Mouse (Mus musculus) thymus, postnatal 0 days (tissue): ENCODE measurements around the gene Aip. TPM values are rescaled to one million over a fixed set of nuclear protein-coding genes. Genes with fewer than 3 reads are reported as not detected.

Experiments
- DNase-seq: peaks from one replicate; pipeline ENCODE4 v3.0.0-alpha.2; 2015; ENCODE audit warnings: low spot score
- polyA plus RNA-seq: library from polyadenylated mRNA; unstranded; fragments of >200 nt; fragmentation: Nextera tagmentation; extraction: Ambion mirVana; gene quantifications from 2 replicates; pipeline ENCODE4 v1.2.1, GENCODE M21; 2015

Gene Aip
- polyA plus RNA-seq, 1 experiment from 2014 or later, result 114 TPM

DNA sequence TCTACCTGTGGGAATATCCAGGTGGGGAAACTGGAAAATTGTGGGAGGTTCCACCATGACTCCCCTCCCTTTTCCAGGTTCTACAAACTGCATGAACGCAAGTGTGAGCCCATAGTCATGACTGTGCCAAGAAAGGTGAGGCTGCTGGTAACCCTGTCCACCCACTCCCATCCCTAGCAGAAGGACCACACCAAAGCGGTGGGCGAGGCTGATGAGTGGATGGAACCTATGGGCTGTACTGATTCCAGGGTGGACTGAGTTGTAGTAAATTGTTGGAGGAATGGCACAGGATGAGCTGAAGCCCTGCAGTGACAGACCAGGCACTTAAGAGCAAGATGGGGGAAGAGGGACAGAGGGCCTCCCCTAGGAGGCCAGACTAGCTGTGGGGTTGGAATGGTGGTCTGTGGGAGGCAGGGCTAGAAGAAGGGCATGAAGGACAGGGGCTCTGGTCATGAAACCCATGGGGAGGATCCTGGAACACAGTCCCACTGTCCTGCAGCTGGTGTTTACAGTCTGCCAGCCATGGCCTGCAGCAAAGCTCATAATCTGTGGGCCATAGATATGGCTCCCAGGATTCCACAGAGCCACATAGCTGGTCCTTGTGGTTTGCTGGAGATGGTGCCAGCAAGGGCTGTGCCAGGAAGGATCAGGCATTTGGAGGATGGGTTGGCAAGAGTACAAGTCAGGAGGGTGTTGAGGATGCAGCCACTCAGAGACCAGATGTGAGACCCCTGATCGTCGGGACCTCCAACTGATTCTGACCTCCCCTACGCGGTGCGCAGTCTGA lies 27.0 kb upstream of the Aip start:
- no peak for DNase-seq

DNA sequence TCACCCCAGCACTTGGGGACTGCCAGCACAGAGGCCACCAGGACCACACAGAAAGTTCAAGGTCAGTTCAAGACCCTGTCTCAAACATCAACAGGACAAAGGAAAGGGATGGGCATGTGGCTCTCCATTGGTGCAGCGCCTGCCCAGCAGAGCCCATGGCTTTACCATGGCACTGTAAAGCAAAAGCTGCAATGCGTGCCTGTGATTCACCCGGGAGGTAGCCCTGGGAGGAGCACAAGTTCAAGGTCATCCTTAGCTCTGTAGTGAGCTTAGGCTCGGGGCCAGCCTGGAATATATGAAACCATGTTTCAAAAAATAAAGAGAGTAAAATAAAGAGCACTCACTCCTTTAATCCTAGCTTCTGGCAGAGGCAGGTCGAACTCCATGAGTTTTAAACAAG lies 26.2 kb upstream of the Aip start:
- no peak for DNase-seq

- no peak for DNase-seq
Observed at GRCm38 (mm10) chr19:4151488-4151860, 25.8 kb upstream of the Aip start.

DNA sequence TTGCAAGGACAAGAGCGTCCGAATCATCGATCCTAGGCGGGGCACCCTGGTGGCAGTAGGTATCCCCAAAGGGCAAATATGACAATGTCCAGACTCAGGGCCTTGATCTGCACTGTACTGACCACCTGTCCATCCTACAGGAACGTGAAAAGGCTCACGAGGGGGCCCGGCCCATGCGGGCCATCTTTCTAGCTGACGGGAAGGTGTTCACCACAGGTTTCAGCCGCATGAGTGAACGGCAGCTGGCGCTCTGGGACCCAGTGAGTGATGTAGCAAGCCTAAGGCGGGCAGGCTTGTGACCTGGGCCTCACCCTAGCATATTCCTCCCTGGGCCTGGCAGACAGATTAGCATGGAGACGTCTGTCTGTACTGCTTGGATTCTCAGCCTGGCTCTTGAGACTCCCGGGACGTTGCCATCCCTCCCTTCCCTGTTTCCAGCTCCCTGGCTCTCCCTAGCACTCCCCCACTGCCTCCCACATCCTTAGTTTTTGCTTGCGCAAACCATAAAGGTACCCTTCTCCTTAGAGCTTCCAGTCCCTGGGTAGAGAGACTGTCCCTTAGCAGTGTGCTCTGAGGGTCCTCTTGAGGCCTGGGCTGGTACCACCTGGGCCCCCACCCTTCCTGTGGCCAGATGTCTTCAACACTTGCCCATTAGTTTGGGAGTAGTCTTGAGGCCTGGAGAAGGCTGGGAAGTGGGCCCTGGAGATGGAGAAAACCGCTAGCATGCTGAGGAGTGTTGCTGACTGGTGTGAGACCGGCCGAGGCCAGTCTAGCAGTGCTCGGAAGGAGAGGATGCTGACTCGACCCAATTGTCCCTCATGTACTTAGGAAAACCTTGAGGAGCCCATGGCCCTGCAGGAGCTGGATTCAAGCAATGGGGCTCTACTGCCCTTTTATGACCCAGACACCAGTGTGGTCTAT lies 25.2 kb upstream of the Aip start:
- no peak for DNase-seq

DNA sequence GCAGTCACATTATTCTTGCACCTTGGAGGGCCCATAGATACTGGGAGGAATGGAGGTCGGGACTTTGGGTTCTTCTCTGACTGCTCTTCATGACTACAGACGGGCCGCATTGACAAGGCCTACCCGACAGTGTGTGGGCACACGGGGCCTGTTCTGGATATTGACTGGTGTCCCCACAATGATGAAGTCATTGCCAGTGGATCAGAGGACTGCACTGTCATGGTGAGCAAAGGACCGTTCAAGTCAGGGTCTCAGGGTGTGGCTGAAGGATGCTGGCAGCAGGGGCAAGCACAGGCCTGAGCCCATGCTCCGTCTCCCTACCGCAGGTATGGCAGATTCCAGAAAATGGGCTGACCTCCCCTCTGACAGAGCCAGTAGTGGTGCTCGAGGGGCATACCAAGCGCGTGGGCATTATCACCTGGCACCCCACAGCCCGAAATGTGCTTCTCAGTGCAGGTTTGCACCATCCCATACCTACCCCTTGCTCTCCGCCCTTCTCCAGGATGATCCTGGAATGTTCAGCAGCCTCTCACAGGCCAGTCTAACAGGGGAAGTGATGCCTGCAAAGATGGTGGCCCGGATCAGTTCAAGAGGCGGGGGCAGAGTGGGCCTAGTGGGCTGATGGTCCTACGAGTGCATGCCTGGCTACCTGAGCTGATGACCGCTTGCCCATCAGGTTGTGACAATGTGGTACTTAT lies 24.3 kb upstream of the Aip start:
- no peak for DNase-seq

DNA sequence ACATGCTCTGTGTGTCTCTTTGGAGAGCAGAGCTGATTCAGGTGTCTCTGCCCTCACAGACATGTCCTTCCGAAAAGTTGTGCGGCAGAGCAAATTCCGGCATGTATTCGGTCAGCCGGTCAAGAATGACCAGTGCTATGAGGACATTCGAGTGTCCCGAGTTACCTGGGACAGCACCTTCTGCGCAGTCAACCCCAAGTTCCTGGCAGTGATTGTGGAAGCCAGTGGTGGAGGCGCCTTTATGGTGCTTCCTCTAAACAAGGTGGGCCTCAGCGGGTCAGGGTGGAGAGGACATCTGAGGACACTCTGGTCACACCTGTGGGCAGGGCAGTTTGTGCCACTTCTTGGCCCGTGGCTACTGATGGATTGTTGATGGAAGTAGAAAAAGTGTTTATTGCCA lies 23.6 kb upstream of the Aip start:
- no peak for DNase-seq

GRCm38 (mm10) chr19:4148819-4149218 lies 23.2 kb upstream of the Aip start:
- peak; percentile 33 for DNase-seq

- DNase-seq, result peak; percentile 90
Observed at GRCm38 (mm10) chr19:4148491-4148806, 22.8 kb upstream of the Aip start, which contains the start of gene Coro1b. Gene Coro1b, plus strand, starts transcription at chr19:4148619.

DNA sequence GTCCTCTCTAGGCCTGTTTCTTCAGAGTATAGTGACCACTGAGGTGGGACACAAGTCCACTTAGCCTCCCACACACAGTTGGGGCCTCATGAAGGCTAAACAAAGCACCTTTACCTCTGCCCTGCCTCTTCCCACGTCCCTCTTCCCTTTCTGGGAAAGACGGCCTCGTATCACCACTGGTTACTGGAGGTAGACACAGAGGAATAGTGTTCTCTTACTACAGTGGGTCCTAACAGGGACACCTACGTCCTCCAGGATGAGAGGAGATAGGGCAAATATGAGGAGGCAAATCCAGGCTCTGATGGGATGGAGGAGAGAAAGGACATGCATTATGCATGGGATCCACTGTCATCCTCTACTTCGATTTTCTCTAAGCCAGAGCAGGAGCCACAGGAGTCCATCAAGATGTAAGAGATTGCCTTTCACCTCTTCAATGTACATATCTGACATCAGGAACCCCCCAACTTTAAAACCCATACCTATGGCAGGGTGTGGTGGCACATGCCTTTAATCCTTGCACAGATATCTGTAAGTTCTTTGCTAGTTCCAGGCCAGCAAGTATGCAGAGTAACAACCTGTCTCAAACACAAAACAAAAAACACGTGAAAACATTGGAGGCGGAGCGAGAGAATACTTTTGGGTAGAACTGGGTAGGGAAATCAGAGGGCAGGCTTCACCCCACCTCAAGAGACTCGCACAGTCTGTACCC lies 22.3 kb upstream of the Aip start:
- DNase-seq, result no peak

GRCm38 (mm10) chr19:4147022-4147405 lies 21.4 kb upstream of the Aip start:
- DNase-seq, result no peak

- DNase-seq, result no peak
Observed at GRCm38 (mm10) chr19:4146366-4147021, 20.8 kb upstream of the Aip start.

- no peak for DNase-seq
Observed at GRCm38 (mm10) chr19:4145936-4146335, 20.3 kb upstream of the Aip start.

DNA sequence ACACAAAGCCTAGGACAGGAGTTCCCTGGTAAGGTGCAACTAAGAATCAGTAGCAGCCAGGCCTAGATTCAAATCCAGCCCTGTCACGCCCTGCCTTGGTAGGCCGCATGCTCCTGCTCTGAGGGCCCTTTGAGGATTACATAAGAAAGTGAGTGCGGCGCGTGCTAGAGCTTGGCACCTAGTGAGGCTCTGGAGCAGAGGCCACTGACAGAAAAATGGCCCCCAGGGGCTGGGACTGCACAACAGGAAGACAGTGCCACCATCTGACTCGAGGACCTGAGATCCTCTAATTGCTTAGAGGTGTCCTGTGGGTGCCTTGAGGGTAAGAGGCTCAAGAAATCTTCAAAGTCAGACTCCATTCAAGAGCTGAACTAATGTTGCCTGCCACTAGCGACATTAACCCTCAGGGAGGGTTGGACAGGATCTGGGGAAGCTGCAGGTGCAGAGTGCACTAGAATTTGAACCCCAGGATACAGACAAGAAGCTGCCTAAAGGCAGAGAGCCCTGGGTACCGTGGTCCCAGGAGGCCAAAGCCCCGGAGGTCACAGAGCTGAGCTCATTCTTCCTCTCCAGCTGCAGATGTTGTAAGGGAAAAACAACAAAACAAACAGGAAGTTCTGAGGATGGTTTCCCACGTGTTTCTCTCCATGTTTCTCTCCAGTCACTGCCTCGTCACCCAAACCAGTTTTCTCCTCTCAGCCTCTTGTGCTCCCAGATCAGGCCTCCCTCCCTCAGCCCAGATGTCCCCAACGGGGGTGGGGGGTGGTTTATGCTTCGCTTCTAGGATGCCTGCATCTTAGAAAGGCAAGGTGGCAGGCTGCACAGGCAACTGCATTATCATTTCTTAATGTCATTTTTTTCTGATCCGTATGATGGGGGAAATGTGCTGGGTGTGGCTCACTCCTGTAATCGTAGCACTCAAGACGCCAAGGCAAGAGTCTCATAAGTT lies 19.2 kb upstream of the Aip start:
- DNase-seq, result peak; percentile 40

GRCm38 (mm10) chr19:4143759-4144268 lies 18.2 kb upstream of the Aip start, which contains the start of gene Cabp4:
Gene Cabp4, minus strand, starts transcription at chr19:4144033.
- DNase-seq, result no peak

- no peak for DNase-seq
Observed at GRCm38 (mm10) chr19:4142416-4143173, 16.9 kb upstream of the Aip start.

DNA sequence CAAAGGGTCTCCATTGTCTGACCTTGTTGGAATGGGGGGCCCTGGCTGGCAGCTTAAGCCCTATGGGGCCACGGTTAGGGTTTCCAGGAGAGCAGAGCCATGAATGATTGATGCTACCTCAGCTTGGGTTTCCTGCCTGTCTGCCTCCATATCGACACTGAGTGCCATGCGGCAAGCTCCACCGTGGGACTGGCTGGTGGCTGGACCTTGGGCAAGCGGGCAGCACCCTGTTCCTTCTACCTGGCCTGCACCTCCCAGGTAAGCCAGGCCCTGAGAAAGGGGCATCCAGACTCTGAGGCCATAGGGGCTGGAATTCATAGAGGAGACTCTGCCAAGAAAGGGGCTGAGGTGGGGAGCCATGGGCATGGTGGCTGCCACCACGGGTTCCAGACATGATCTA lies 14.5 kb upstream of the Aip start:
- no peak for DNase-seq

GRCm38 (mm10) chr19:4139446-4139845 lies 13.8 kb upstream of the Aip start, which contains the start of gene Gpr152:
Gene Gpr152, plus strand, starts transcription at chr19:4139787.
- DNase-seq, result no peak

DNA sequence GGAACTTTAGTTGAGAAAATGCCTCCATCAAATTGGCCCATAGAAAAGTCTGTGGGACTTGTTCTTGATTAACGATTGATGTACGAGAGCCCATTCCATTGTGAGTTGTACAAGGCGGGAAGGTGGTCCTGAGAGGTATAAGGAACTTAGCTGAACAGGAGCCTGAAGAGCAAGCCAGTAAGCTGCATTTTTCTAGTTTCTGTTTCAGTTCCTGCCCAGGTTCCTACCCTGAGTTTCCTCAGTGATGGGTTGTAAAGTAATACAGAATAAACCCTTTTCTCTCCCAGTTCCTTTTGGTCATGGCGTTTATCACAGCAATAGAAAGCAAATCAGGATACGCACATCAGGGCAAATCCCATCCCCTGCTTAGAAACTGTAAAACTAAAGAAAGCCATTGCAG lies 12.3 kb upstream of the Aip start:
- DNase-seq, result no peak

DNA sequence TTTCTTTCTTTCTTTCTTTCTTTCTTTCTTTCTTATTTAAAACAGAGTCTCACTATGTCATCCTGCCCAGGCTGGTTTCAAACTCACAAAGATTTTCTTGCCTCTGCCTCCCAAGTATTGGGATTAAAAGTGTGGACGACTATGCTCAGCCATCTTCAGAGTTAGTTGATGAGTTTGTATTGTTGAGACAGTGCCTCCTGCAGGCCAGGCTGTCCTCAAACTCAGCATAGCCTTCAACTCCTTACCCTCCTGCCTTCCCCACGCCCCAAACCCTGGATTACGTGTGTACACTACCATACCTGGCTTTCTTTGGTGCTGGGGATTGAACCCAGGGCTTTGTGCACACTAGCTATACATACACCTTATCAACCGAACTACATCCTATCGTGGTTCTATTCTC lies 10.8 kb upstream of the Aip start:
- DNase-seq, result no peak
